Mouse (Mus musculus) midbrain, embryonic 12.5 days (tissue): ENCODE results near the gene Rhd. TPM values are rescaled to one million over a fixed set of nuclear protein-coding genes. Genes with fewer than 3 reads are reported as not detected.
"Not testable (repeated sequence)": the region's sequence is repeated elsewhere in the genome, so short reads cannot be mapped to it uniquely, and the experiment has no call there.

Experiments used
- ATAC-seq: fragments of 200-750 bp; cut with Nextera tagmentation; 2 replicates; pipeline ENCODE4 v1.8.0; 2017; ENCODE audit warnings: low read depth, moderate TSS enrichment, moderate library complexity; ENCODE audit not compliant: low FRiP score
- H3K27ac ChIP-seq: fragments of 300-500 bp; sonication (generic); replicated peaks from 2 replicates; pipeline ENCODE4 v1.5.1; 2016; ENCODE audit warnings: mild to moderate bottlenecking
- H3K27me3 ChIP-seq: fragments of 300-500 bp; sonication (generic); 2 replicates; pipeline ENCODE4 v1.6.1; 2016; ENCODE audit warnings: mild to moderate bottlenecking
- H3K36me3 ChIP-seq: fragments of 300-500 bp; sonication (generic); 2 replicates; pipeline ENCODE4 v1.6.1; 2016
- H3K4me1 ChIP-seq: fragments of 300-500 bp; sonication (generic); 2 replicates; pipeline ENCODE4 v1.6.1; 2016
- H3K4me2 ChIP-seq: fragments of 300-500 bp; sonication (generic); replicated peaks from 2 replicates; pipeline ENCODE4 v1.6.1; 2016; ENCODE audit warnings: mild to moderate bottlenecking, moderate library complexity
- H3K4me3 ChIP-seq: fragments of 300-500 bp; sonication (generic); 2 replicates; pipeline ENCODE4 v1.5.1; 2016; ENCODE audit warnings: mild to moderate bottlenecking
- H3K9ac ChIP-seq: fragments of 300-500 bp; sonication (generic); replicated peaks from 2 replicates; pipeline ENCODE4 v1.6.1; 2016; ENCODE audit warnings: mild to moderate bottlenecking, moderate library complexity
- H3K9me3 ChIP-seq: fragments of 300-500 bp; sonication (generic); 2 replicates; pipeline ENCODE4 v1.6.1; 2016; ENCODE audit warnings: mild to moderate bottlenecking
- WGBS: fragments of 180-500 bp; shearing (Covaris S2); methylation state at CpG from one replicate; pipeline ENCODE4 v1.1.7; 2016; 5-methylcytosine and 5-hydroxymethylcytosine counted together
- polyA plus RNA-seq: library from polyadenylated mRNA; unstranded; fragments of >200 nt; fragmentation: Nextera tagmentation; extraction: Ambion mirVana; gene quantifications from 2 replicates; pipeline ENCODE4 v1.2.1, GENCODE M21; 2016

Rhd gene
- polyA plus RNA-seq, 1 experiment from 2014 or later: 8.9 TPM

DNA sequence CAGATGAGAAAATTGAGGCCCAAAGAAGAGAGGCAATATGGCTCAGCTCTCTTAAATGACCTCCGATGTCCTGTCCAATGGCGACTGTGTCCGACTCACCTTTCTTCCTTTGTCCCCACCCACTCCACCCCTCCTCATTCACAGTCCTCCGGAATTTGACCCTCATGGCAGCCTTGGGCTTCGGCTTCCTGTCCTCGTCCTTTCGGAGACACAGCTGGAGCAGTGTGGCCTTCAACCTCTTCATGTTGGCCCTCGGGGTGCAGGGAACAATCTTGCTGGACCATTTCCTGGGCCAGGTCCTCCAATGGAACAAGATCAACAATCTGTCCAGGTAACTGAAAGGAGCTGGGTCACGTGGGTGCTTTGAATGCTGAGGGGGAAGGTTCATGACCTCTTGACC, 11.8 kb downstream of the Rhd start:
- Histone ChIP-seq H3K27ac (no peak overlapping the region), H3K9ac (no peak overlapping the region), H3K4me3 (no peak overlapping the region), H3K4me1 (peaks cover 6% of the 10 kb centered on the region; the same call in 1 of the 2 replicates), H3K9me3 (no peaks in the 10 kb centered on the region), H3K36me3 (no peaks in the 10 kb centered on the region), H3K27me3 (no peaks in the 10 kb centered on the region), H3K4me2 (no peak overlapping the region)
- ATAC-seq: no peak
- whole genome bisulfite sequencing: 82% methylated on average over 9 of the region's 9 CpGs

DNA sequence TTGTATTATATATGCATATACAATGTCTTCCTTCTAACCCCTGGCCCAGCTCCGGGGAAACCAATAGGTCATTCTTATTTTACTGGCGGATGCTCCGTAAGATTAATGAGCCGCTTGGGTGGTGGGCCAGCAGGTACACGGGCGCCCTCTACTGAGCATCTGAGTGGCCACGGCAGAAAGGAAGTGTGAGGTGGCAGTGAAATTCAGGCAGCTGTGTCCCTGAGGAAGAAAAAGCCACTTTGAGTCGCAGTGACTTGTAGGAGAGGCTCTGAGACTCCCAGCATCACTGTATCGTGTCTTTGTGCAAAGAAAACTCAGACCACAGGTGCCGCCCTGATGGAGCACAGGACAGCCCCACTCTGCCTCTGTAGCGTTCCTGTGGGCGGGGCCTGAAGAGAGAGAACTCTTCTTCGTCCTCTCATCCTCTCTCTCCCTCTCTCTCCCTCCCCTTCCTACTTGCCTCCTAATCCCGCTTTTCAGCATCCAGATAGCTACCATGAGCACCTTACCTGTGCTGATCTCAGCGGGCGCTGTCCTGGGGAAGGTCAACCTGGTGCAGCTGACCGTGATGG, 15.2 kb downstream of the Rhd start:
- H3K4me1 ChIP-seq: peaks cover 6% of the 10 kb centered on the region; the same call in 1 of the 2 replicates
- peak overlapping the region; percentile 61 for H3K4me2 ChIP-seq
- H3K27me3 ChIP-seq: no peaks in the 10 kb centered on the region
- no peaks in the 10 kb centered on the region for H3K36me3 ChIP-seq
- H3K9ac ChIP-seq: 0 out of 2 replicates have a peak overlapping the region, but pooled peaks have one; percentile 39
- WGBS: 2% methylated on average over 17 of the region's 17 CpGs
- no peak overlapping the region for H3K27ac ChIP-seq
- no peak for ATAC-seq
- H3K9me3 ChIP-seq: no peaks in the 10 kb centered on the region
- peak overlapping the region; percentile 36 for H3K4me3 ChIP-seq

DNA sequence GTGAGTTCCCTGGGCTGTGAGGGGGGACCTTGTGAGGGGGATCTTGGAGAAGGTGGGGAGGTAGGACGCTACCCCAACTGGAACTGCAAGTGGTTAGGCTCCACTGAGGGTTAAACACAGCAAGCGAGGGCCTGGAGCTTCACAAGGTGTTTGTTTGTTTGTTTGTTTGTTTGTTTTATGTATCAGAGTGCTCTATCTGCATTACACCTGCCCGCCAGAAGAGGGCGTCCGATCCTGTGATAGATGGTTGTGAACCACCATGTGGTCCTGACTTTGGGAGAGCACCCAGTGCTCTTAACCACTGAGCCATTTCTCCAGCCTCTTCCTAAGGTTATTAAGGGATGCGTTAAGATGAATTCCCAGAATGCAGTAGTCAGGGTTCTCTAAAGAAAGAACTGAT, 15.7 kb downstream of the Rhd start:
- ATAC-seq: no peak
- H3K9me3 ChIP-seq: no peaks in the 10 kb centered on the region
- H3K4me1 ChIP-seq: peaks cover 6% of the 10 kb centered on the region; the same call in 1 of the 2 replicates
- H3K27ac ChIP-seq: no peak overlapping the region
- 0 out of 2 replicates have a peak, but pooled peaks cover 2% of the 10 kb centered on the region for H3K27me3 ChIP-seq
- no peaks in the 10 kb centered on the region for H3K36me3 ChIP-seq
- H3K4me3 ChIP-seq: peak overlapping the region; percentile 36
- peak overlapping the region; percentile 61 for H3K4me2 ChIP-seq
- 0 out of 2 replicates have a peak overlapping the region, but pooled peaks have one; percentile 39 for H3K9ac ChIP-seq
- WGBS: 31% methylated on average over 6 of the region's 6 CpGs

DNA sequence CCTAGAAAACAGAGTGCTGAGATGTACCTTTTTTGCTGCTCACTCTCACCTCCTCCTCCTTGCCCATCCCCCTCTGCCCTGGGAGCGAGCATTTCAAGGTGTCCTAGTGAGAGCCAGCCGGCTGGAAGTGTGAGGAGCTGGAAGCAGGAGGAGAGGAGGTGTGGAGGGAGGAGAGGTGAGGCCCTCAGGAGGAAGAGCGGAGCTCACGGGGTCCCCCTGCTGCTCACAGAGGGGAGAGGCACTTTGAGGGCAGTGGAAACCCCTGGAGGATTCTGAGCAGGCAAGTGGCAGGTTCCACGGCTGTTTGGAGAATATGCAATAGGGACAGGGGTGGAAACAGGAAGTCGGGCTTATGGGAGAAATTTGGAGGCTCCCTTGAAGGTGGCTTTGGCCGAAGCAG, 18.9 kb downstream of the Rhd start:
- H3K27ac ChIP-seq: no peak overlapping the region
- H3K36me3 ChIP-seq: no peaks in the 10 kb centered on the region
- H3K9ac ChIP-seq: no peak overlapping the region
- no peak for ATAC-seq
- no peak overlapping the region for H3K4me2 ChIP-seq
- H3K4me3 ChIP-seq: no peak overlapping the region
- WGBS: 34% methylated on average over 7 of the region's 7 CpGs
- H3K4me1 ChIP-seq: peaks cover 6% of the 10 kb centered on the region; the same call in 1 of the 2 replicates
- no peaks in the 10 kb centered on the region for H3K9me3 ChIP-seq
- 0 out of 2 replicates have a peak, but pooled peaks cover 4% of the 10 kb centered on the region for H3K27me3 ChIP-seq

DNA sequence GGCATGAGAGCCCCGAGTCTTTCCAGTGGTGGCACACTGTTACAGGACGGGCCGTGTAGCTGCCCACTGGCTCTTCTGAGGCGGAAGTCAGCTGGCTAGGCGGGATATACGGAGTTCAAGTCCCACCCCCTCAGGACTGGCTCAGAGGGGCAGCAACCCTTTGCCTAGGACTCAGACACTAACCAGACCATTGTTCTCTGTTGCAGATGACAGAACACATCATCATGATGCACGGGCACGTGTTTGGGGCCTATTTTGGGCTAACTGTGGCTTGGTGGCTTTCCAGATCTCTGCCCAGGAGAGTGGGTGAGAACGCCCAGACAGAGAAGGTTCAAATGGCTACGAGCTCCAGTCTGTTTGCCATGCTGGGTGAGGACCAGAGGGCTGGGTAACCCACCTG, 19.5 kb downstream of the Rhd start:
- Histone ChIP-seq H3K9me3 (no peaks in the 10 kb centered on the region), H3K27me3 (0 out of 2 replicates have a peak, but pooled peaks cover 4% of the 10 kb centered on the region), H3K9ac (no peak overlapping the region), H3K36me3 (no peaks in the 10 kb centered on the region), H3K4me2 (no peak overlapping the region), H3K4me3 (no peak overlapping the region), H3K4me1 (peaks cover 6% of the 10 kb centered on the region; the same call in 1 of the 2 replicates), H3K27ac (no peak overlapping the region)
- 89% methylated on average over 10 of the region's 10 CpGs for WGBS
- no peak for ATAC-seq

DNA sequence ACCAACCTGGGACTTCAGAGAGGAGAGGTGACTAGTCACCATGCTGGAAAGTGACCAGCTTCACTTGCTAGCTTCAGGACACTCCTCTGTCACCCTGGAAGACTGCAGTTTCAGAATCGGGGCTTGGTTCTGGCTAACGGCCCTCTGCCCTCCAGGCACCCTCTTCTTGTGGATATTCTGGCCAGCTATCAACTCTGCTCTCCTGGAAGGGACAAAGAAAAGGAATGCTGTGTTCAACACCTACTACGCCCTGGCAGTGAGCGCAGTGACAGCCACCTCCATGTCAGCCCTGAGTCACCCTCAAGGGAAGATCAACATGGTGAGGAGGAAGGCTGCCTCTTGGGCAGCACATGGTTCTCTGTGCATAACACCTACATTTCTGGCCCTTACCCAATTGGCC, 20.0 kb downstream of the Rhd start:
- WGBS: 93% methylated on average over 4 of the region's 4 CpGs
- ATAC-seq: no peak
- Histone ChIP-seq H3K9ac (no peak overlapping the region), H3K4me3 (no peak overlapping the region), H3K27ac (no peak overlapping the region), H3K4me1 (peaks cover 6% of the 10 kb centered on the region; the same call in 1 of the 2 replicates), H3K36me3 (no peaks in the 10 kb centered on the region), H3K9me3 (no peaks in the 10 kb centered on the region), H3K27me3 (0 out of 2 replicates have a peak, but pooled peaks cover 4% of the 10 kb centered on the region), H3K4me2 (no peak overlapping the region)

DNA sequence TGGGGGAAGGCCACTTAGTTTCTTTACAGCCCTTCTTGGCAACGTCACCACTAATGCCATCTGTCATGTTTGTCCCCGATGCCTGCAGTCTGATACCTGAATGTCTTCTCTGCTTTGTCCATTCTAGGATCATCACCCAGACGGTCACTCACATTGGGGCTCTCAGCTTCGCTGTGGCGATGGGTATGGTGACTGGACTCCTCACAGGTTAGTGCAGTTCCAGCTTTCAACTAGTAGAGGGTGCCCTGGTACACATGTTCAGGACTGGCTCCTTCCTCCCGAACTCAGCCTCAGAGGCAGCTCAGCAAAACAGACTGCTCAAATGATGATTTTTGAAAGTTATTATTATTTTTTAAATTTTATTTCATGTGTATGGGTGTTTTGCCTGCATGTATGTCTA, 27.8 kb downstream of the Rhd start:
- Histone ChIP-seq H3K9me3 (no peaks in the 10 kb centered on the region), H3K36me3 (peaks cover 30% of the 10 kb centered on the region), H3K27me3 (no peaks in the 10 kb centered on the region), H3K4me2 (no peak overlapping the region), H3K4me1 (peaks cover 2% of the 10 kb centered on the region; the same call in 1 of the 2 replicates), H3K9ac (no peak overlapping the region), H3K4me3 (no peak overlapping the region), H3K27ac (no peak overlapping the region)
- WGBS: 81% methylated on average over 6 of the region's 6 CpGs
- ATAC-seq: no peak

DNA sequence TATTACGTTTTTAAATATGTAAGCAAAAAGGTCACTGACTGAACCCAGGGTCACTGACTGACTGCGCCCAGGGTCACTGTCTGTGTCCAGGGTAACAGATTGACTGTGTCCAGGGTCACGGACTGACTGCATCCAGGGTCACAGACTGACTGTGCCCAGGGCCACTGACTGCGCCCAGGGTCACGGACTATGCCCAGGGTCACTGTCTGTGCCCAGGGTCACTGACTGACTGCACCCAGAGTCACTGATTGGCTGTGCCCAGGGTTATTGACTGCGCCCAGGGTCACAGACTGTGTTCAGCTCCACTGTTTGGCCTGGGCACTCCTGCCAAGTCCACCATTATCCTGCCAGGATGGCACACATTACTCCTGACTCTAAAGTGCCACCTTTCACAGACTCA, 32.9 kb downstream of the Rhd start:
- Histone ChIP-seq H3K27ac (no peak overlapping the region), H3K4me2 (no peak overlapping the region), H3K36me3 (peaks cover 77% of the 10 kb centered on the region), H3K9ac (no peak overlapping the region), H3K4me3 (no peak overlapping the region), H3K4me1 (peaks cover 2% of the 10 kb centered on the region; the same call in 1 of the 2 replicates), H3K9me3 (no peaks in the 10 kb centered on the region), H3K27me3 (no peaks in the 10 kb centered on the region)
- ATAC-seq: no peak
- 96% methylated on average over 6 of the region's 6 CpGs for WGBS

DNA sequence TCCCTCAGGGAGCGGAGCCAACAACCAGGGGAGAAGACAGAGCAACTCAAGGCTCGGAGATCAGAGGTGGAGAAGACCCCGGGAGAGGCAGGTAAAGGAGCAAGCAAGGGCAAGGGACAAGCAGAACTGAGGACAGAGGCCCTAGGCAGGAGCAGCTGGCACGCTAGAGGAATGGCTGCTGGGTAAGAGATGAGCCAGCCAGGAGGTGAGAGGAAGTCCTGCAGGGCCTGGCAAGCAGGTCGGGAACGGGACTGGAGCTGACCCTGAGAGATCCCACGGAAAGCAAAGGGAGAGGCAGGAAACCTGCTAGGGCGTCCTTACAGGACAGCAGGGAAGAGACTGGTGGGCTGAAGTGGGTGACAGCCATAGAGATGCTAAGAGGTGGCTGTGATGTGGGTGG, 36.8 kb downstream of the Rhd start:
- Histone ChIP-seq H3K4me2 (no peak overlapping the region), H3K9ac (no peak overlapping the region), H3K9me3 (no peaks in the 10 kb centered on the region), H3K27ac (no peak overlapping the region), H3K4me3 (no peak overlapping the region), H3K4me1 (no peaks in the 10 kb centered on the region), H3K27me3 (no peaks in the 10 kb centered on the region), H3K36me3 (peaks cover 93% of the 10 kb centered on the region)
- WGBS: 97% methylated on average over 8 of the region's 8 CpGs
- ATAC-seq: no peak

DNA sequence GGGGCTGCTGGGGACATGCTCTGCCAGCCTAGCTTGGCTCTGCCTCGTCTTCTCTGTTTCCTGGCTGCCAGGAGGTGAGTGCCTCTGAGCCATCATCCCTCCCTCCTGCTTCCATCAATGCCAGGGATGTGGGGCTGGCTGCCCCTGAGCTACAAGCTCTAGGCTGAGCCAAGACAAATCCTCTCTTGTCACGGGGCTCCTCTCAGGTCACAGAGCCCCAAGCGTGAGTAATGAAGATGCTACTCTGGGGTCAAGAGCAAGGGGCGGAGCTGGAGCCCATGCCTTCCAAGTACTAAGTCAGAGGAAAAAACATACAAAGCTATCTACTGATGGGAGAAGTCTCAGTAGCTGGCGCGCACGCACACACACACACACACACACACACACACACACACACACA, 38.7 kb downstream of the Rhd start:
- H3K4me3 ChIP-seq: no peak overlapping the region
- H3K4me2 ChIP-seq: no peak overlapping the region
- H3K4me1 ChIP-seq: no peaks in the 10 kb centered on the region
- no peaks in the 10 kb centered on the region for H3K9me3 ChIP-seq
- ATAC-seq: no peak
- no peak overlapping the region for H3K9ac ChIP-seq
- no peak overlapping the region for H3K27ac ChIP-seq
- no peaks in the 10 kb centered on the region for H3K27me3 ChIP-seq
- H3K36me3 ChIP-seq: peaks cover 96% of the 10 kb centered on the region
- 73% methylated on average over 4 of the region's 7 CpGs for WGBS

DNA sequence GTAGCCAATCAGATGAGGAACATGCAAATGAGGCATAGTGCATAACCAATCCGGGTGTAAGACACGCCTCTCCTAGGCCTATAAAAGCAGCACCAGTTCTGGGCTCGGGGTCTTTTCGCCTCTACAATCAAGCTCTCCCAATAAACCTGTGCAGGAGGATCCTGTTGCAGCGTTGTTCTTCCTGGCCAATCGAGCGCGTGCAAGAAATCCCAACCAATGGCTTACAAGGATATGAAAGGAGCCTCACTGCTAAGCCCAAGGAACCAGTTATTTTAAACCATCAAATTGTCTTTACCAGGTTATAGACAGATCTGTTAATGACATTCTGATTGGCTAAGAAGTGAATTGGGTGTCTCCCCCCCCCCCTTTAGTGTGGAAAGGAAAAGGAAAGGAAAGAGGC, 47.1 kb downstream of the Rhd start:
- H3K4me1 ChIP-seq: peaks cover 16% of the 10 kb centered on the region
- H3K27ac ChIP-seq, H3K9me3 ChIP-seq, H3K4me3 ChIP-seq, H3K9ac ChIP-seq, ATAC-seq, H3K4me2 ChIP-seq, H3K27me3 ChIP-seq: not testable (repeated sequence)
- H3K36me3 ChIP-seq: peaks cover 53% of the 10 kb centered on the region
- WGBS: 97% methylated on average over 7 of the region's 8 CpGs

DNA sequence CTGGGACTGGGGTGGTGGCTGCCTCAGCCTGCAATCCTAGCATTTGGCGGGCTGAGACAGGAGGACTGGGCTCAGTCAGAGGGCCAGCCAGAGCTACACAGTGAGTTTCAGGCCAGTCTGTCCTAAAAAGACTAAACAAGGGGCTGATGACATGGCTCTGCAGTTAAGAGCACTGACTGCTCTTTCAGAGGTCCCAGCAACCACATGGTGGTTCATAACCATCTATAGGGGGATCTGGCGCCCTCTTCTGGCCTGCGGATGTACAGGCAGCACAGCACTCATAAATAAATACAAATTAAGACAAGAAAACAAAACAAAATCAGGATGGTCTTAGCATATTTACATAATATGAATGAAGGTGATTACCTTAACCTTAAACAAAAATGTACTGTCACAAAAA, 49.1 kb downstream of the Rhd start:
- Histone ChIP-seq H3K9ac (no peak overlapping the region), H3K4me3 (peak overlapping the region; percentile 78), H3K27me3 (no peaks in the 10 kb centered on the region), H3K27ac (no peak overlapping the region), H3K4me1 (peaks cover 16% of the 10 kb centered on the region), H3K9me3 (no peaks in the 10 kb centered on the region), H3K4me2 (peak overlapping the region; percentile 66), H3K36me3 (peaks cover 33% of the 10 kb centered on the region)
- no peak for ATAC-seq
- 25% methylated on average over 3 of the region's 3 CpGs for WGBS
